14 mouse cellular contexts compared by ENCODE assay signal in the genomic region with DNA sequence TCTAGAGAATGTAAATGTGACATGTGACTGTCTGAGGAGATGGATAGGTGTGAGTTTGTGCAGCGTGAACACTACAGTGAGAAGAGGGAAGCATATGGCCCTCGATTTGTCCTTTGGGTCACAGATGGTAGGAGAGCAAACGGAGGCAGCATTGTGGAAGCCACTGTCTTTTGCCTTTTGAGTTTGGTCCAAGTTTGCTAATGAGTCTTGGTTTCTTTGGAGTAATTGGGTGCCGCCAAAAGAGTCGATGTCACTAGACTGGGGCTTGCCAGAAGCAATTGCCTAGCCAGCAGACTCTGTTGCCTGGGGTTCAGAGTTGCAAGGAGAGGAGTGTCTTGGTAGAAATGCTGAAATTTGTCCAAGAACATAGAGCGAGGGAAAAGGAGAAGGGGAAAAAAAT. TPM values are rescaled to one million over a fixed set of nuclear protein-coding genes. Genes with fewer than 3 reads are reported as not detected.
DNase-seq lines count a peak whose midpoint lies in the region; ATAC-seq and TF ChIP-seq lines count a peak whose summit lies in the region.
"Had no signal": no experiment of that assay in that cellular context is flagged by ENCODE, and none has a peak within 500 bp of the region (broad histone marks: within the 10 kb centered on the region; RNA-seq: fewer than 3 reads in every experiment).

No protein-coding gene starts in this region.

- no peaks in the 10 kb centered on the region for H3K9me3 ChIP-seq in forebrain, embryonic 14.5 days (replicated peaks; ENCODE audit: control insufficient read depth, low read length)
- no peaks in the 10 kb centered on the region for H3K9me3 ChIP-seq in midbrain, embryonic 16.5 days (replicated peaks; ENCODE audit: control insufficient read depth, low read length, poor library complexity, severe bottlenecking)
- H3K9me3 ChIP-seq in liver, postnatal 0 days (ENCODE audit: low read length): no peaks in the 10 kb centered on the region
- H3K9me3 ChIP-seq: embryonic facial prominence, embryonic 15.5 days; kidney, embryonic 15.5 days had no signal

- DNase-seq in left cerebral cortex, postnatal 4 days: peak; percentile 64
- DNase-seq in left cerebral cortex, postnatal 36 days (ENCODE audit: low spot score in 2 of 2): no peak
- DNase-seq in cerebellum, adult 2 months: peak; percentile 45 to 72
- DNase-seq in forebrain, embryonic 14.5 days (ENCODE audit: low spot score): peak; percentile 92
- DNase-seq in right cerebral cortex, postnatal 4 days: no peak
- no peak for DNase-seq in Muller cell, postnatal 12 days (ENCODE audit: inconsistent ontology term)
- no peak for DNase-seq in liver, postnatal 0 days
- DNase-seq: heart, postnatal 10 days; lung, postnatal 10 days; right cerebral cortex, postnatal 25 days; thymus, adult 18-20 months had no signal

- ATAC-seq in forebrain, embryonic 14.5 days: peak; percentile 9; the same call in 1 of the 2 replicates
- ATAC-seq in midbrain, embryonic 16.5 days: no peak
- ATAC-seq in liver, postnatal 0 days: no peak

- peak overlapping the region; percentile 12 for H3K4me3 ChIP-seq in cerebellum, adult 2 months (replicated peaks; ENCODE audit: insufficient read depth, low read depth, low read length)
- H3K4me3 ChIP-seq in forebrain, embryonic 14.5 days (ENCODE audit: low read depth, low read length): no peak overlapping the region
- peak overlapping the region; percentile 50 for H3K4me3 ChIP-seq in midbrain, embryonic 16.5 days (ENCODE audit: low read depth, low read length)
- no peak overlapping the region for H3K4me3 ChIP-seq in liver, postnatal 0 days (ENCODE audit: low read depth, low read length)

- intact Hi-C loops in left cerebral cortex, postnatal 4 days (cut with DNase I): no loop called here
- intact Hi-C loops in left cerebral cortex, postnatal 36 days (cut with DNase I): loop anchor here (2.0 to 5.0 kb wide), 2 partner anchors 45 to 130 kb away; a partner anchor contains a TSS

- 8% methylated on average over 6 of the region's 6 CpGs for WGBS in cerebellum, adult 2 months
- 31% methylated on average over 6 of the region's 6 CpGs for WGBS in forebrain, embryonic 14.5 days
- 76% methylated on average over 6 of the region's 6 CpGs for WGBS in midbrain, embryonic 16.5 days
- 90% methylated on average over 6 of the region's 6 CpGs for WGBS in liver, postnatal 0 days (ENCODE audit: insufficient replicate concordance)

- no peak for TF ChIP-seq POLR2A in cerebellum, adult 2 months (IDR thresholded peaks at IDR 0.05; ENCODE audit: borderline replicate concordance, insufficient read depth, low read length)

- peak overlapping the region; percentile 74; the same call in 1 of the 2 replicates for H3K4me2 ChIP-seq in forebrain, embryonic 14.5 days (ENCODE audit: low read length)
- peak overlapping the region; percentile 70 for H3K4me2 ChIP-seq in midbrain, embryonic 16.5 days (ENCODE audit: low read length)
- no peak overlapping the region for H3K4me2 ChIP-seq in liver, postnatal 0 days (ENCODE audit: low read depth, low read length)

- peaks cover 14% of the 10 kb centered on the region for H3K36me3 ChIP-seq in forebrain, embryonic 14.5 days (ENCODE audit: control insufficient read depth, insufficient read depth, low read length)
- peaks cover 6% of the 10 kb centered on the region; the same call in 1 of the 2 replicates for H3K36me3 ChIP-seq in midbrain, embryonic 16.5 days (ENCODE audit: control insufficient read depth, insufficient read depth, low read length)
- no peaks in the 10 kb centered on the region for H3K36me3 ChIP-seq in liver, postnatal 0 days (replicated peaks; ENCODE audit: insufficient read depth, low read length)

- no peak overlapping the region for H3K9ac ChIP-seq in forebrain, embryonic 14.5 days (ENCODE audit: low read length)
- no peak overlapping the region for H3K9ac ChIP-seq in midbrain, embryonic 16.5 days (ENCODE audit: low read depth, low read length)
- H3K9ac ChIP-seq in liver, postnatal 0 days (replicated peaks): no peak overlapping the region
- H3K9ac ChIP-seq: embryonic facial prominence, embryonic 15.5 days had no signal

- no peak for TF ChIP-seq CTCF in cerebellum, adult 2 months (IDR thresholded peaks at IDR 0.05; ENCODE audit: borderline replicate concordance, insufficient read depth, low read depth, low read length)
- TF ChIP-seq CTCF in liver, postnatal 0 days (IDR thresholded peaks at IDR 0.05; ENCODE audit: low read depth): no peak

- no peak overlapping the region for H3K27ac ChIP-seq in cerebellum, adult 2 months (ENCODE audit: insufficient read depth, low read length)
- peak overlapping the region; percentile 97 for H3K27ac ChIP-seq in forebrain, embryonic 14.5 days (ENCODE audit: low read depth, low read length)
- H3K27ac ChIP-seq in midbrain, embryonic 16.5 days (ENCODE audit: low read length): peak overlapping the region; percentile 96
- H3K27ac ChIP-seq in liver, postnatal 0 days (ENCODE audit: low read depth): no peak overlapping the region
- H3K27ac ChIP-seq: embryonic facial prominence, embryonic 15.5 days; kidney, embryonic 15.5 days had no signal

- TF ChIP-seq EP300 in liver, postnatal 0 days (IDR thresholded peaks at IDR 0.05; ENCODE audit: low read depth): no peak

- no peaks in the 10 kb centered on the region for H3K27me3 ChIP-seq in cerebellum, adult 2 months (ENCODE audit: control insufficient read depth, insufficient read depth, low read length)
- no peaks in the 10 kb centered on the region for H3K27me3 ChIP-seq in forebrain, embryonic 14.5 days (replicated peaks; ENCODE audit: control insufficient read depth, insufficient read depth, low read length)
- H3K27me3 ChIP-seq in midbrain, embryonic 16.5 days (ENCODE audit: control insufficient read depth, insufficient read depth, low read depth, low read length): no peaks in the 10 kb centered on the region
- peaks cover 8% of the 10 kb centered on the region; the same call in 1 of the 2 replicates for H3K27me3 ChIP-seq in liver, postnatal 0 days (ENCODE audit: insufficient read depth, low read length)
- H3K27me3 ChIP-seq: embryonic facial prominence, embryonic 15.5 days; kidney, embryonic 15.5 days had no signal

- peaks cover 12% of the 10 kb centered on the region for H3K4me1 ChIP-seq in cerebellum, adult 2 months (ENCODE audit: control insufficient read depth, insufficient read depth, low read length)
- H3K4me1 ChIP-seq in forebrain, embryonic 14.5 days (ENCODE audit: control insufficient read depth, insufficient read depth, low read length): peaks cover 32% of the 10 kb centered on the region
- H3K4me1 ChIP-seq in midbrain, embryonic 16.5 days (ENCODE audit: control insufficient read depth, insufficient read depth, low read length): peaks cover 21% of the 10 kb centered on the region
- peaks cover 15% of the 10 kb centered on the region for H3K4me1 ChIP-seq in liver, postnatal 0 days (ENCODE audit: insufficient read depth)

RNA-seq across cellular contexts. Expression of a gene that starts 1.1 kb away (rescaled TPM):
- 10 to 100 TPM; 33.1 to 34.8 TPM for total RNA-seq in left cerebral cortex, postnatal 4 days (2021)
- total RNA-seq in left cerebral cortex, postnatal 36 days (2021): 10 to 100 TPM; 20.5 to 32.5 TPM
- 25.9 and 26.9 TPM in 2 replicates for polyA plus RNA-seq in cerebellum, adult 2 months (2012; rRNA removed)
- 24.1 and 30.1 TPM in 2 replicates for polyA plus RNA-seq in forebrain, embryonic 14.5 days (2014; fragmentation: Nextera tagmentation; extraction: Ambion mirVana)
- polyA plus RNA-seq in midbrain, embryonic 16.5 days (2015; fragmentation: Nextera tagmentation; extraction: Ambion mirVana): 23.0 and 23.8 TPM in 2 replicates
- 1.4 TPM in 2 replicates for polyA plus RNA-seq in liver, postnatal 0 days (2015; fragmentation: Nextera tagmentation; extraction: Ambion mirVana)

RNA-seq across cellular contexts. Expression of a gene that starts 10.8 kb away (rescaled TPM):
- total RNA-seq in left cerebral cortex, postnatal 4 days (2021): 10 to 100 TPM; 10.9 to 11.4 TPM
- 10 to 100 TPM; 15.0 to 21.4 TPM for total RNA-seq in left cerebral cortex, postnatal 36 days (2021)
- 13.1 and 13.8 TPM in 2 replicates for polyA plus RNA-seq in cerebellum, adult 2 months (2012; rRNA removed)
- 2.4 and 2.9 TPM in 2 replicates for polyA plus RNA-seq in forebrain, embryonic 14.5 days (2014; fragmentation: Nextera tagmentation; extraction: Ambion mirVana)
- polyA plus RNA-seq in midbrain, embryonic 16.5 days (2015; fragmentation: Nextera tagmentation; extraction: Ambion mirVana): 4.6 and 4.8 TPM in 2 replicates
- 1.5 and 1.6 TPM in 2 replicates for polyA plus RNA-seq in liver, postnatal 0 days (2015; fragmentation: Nextera tagmentation; extraction: Ambion mirVana)

RNA-seq across cellular contexts. Expression of a gene that starts 14.6 kb away (rescaled TPM):
- total RNA-seq in left cerebral cortex, postnatal 4 days (2021): 1 to 10 TPM in 1 of 2 experiments, under 1 TPM in 1; 0.98 to 1.4 TPM
- 1 to 10 TPM; 1.0 to 1.9 TPM for total RNA-seq in left cerebral cortex, postnatal 36 days (2021)
- 2.4 TPM in 2 replicates for polyA plus RNA-seq in cerebellum, adult 2 months (2012; rRNA removed)
- polyA plus RNA-seq in forebrain, embryonic 14.5 days (2014; fragmentation: Nextera tagmentation; extraction: Ambion mirVana): 1.5 and 1.8 TPM in 2 replicates
- polyA plus RNA-seq in midbrain, embryonic 16.5 days (2015; fragmentation: Nextera tagmentation; extraction: Ambion mirVana): 0.30 and 0.67 TPM in 2 replicates
- 0.05 and 0.79 TPM in 2 replicates for polyA plus RNA-seq in liver, postnatal 0 days (2015; fragmentation: Nextera tagmentation; extraction: Ambion mirVana)

RNA-seq across cellular contexts. Expression of a gene that starts 25.7 kb away (rescaled TPM):
- 10 to 100 TPM; 23.6 to 25.8 TPM for total RNA-seq in left cerebral cortex, postnatal 4 days (2021)
- 10 to 100 TPM; 71.3 to 78.0 TPM for total RNA-seq in left cerebral cortex, postnatal 36 days (2021)
- polyA plus RNA-seq in cerebellum, adult 2 months (2012; rRNA removed): 50.8 and 53.5 TPM in 2 replicates
- 4.8 and 6.5 TPM in 2 replicates for polyA plus RNA-seq in forebrain, embryonic 14.5 days (2014; fragmentation: Nextera tagmentation; extraction: Ambion mirVana)
- 11.8 and 12.6 TPM in 2 replicates for polyA plus RNA-seq in midbrain, embryonic 16.5 days (2015; fragmentation: Nextera tagmentation; extraction: Ambion mirVana)
- 1.2 and 1.5 TPM in 2 replicates for polyA plus RNA-seq in liver, postnatal 0 days (2015; fragmentation: Nextera tagmentation; extraction: Ambion mirVana)

RNA-seq across cellular contexts. Expression of a gene that starts 44.9 kb away (rescaled TPM):
- total RNA-seq in left cerebral cortex, postnatal 4 days (2021): 10 to 100 TPM; 98.8 to 99.0 TPM
- total RNA-seq in left cerebral cortex, postnatal 36 days (2021): 10 to 100 TPM; 68.7 to 77.3 TPM
- polyA plus RNA-seq in cerebellum, adult 2 months (2012; rRNA removed): 111 and 112 TPM in 2 replicates
- 295 and 324 TPM in 2 replicates for polyA plus RNA-seq in forebrain, embryonic 14.5 days (2014; fragmentation: Nextera tagmentation; extraction: Ambion mirVana)
- 220 and 238 TPM in 2 replicates for polyA plus RNA-seq in midbrain, embryonic 16.5 days (2015; fragmentation: Nextera tagmentation; extraction: Ambion mirVana)
- polyA plus RNA-seq in liver, postnatal 0 days (2015; fragmentation: Nextera tagmentation; extraction: Ambion mirVana): 136 and 143 TPM in 2 replicates

Comparison
In these comparisons a context has a peak if more than half of its experiments do, and no peak if none do; other contexts are left out.
1. DNase-seq: peak in left cerebral cortex, postnatal 4 days (single experiment), cerebellum, adult 2 months (2 of 2) and forebrain, embryonic 14.5 days (single experiment); none in left cerebral cortex, postnatal 36 days (0 of 2), right cerebral cortex, postnatal 4 days (single experiment), Muller cell, postnatal 12 days (single experiment) and liver, postnatal 0 days (single experiment).
2. H3K27ac ChIP-seq: peak in forebrain, embryonic 14.5 days (single experiment) and midbrain, embryonic 16.5 days (single experiment); none in cerebellum, adult 2 months (single experiment) and liver, postnatal 0 days (single experiment).
3. H3K4me3 ChIP-seq: peak in cerebellum, adult 2 months (single experiment) and midbrain, embryonic 16.5 days (single experiment); none in forebrain, embryonic 14.5 days (single experiment) and liver, postnatal 0 days (single experiment).